Mouse (Mus musculus) heart, adult 2 months (tissue): ENCODE measurements at regions not wholly inside any gene's neighbourhood (a gene's known extent, or its start where the extent isn't known, plus 50 kb on each side); places are given as distances from the start of the nearest gene placed in this dataset.

ENCODE experiments used
- CTCF ChIP-seq: fragments of 200-600 bp; IDR thresholded peaks from 2 replicates; pipeline ENCODE4 v1.8.1; 2022; ENCODE audit warnings: antibody characterized with exemption, mild to moderate bottlenecking, moderate library complexity
- POLR2A ChIP-seq: fragments of 200-500 bp; IDR thresholded peaks from 2 replicates; pipeline ENCODE4 v1.6.1; 2011; ENCODE audit warnings: mild to moderate bottlenecking, low read depth, low read length, control low read depth; ENCODE audit not compliant: insufficient read depth

- TF ChIP-seq CTCF (no peak), POLR2A (no peak)
Observed at GRCm38 (mm10) chr13:75547791-75548190, 158.8 kb upstream of the Ell2 start.
